Mouse (Mus musculus) heart, embryonic 14.5 days (tissue): ENCODE results near the gene Afap1l2. TPM values are rescaled to one million over a fixed set of nuclear protein-coding genes. Genes with fewer than 3 reads are reported as not detected.

ENCODE experiments used
- ATAC-seq: fragments of 200-750 bp; cut with Nextera tagmentation; 2 replicates; pipeline ENCODE4 v1.8.0; 2017; ENCODE audit warnings: low read depth, moderate TSS enrichment; ENCODE audit not compliant: insufficient number of reproducible peaks, insufficient read depth, low FRiP score
- H3K27ac ChIP-seq, 2 experiments: fragments of 200-500 bp in 1 of 2; fragments of 300-500 bp in 1 of 2; sonication (generic) in 1 of 2; replicated peaks in 1 of 2; 2 replicates each; pipeline ENCODE4 v1.5.1; 2012 to 2014; ENCODE audit warnings: low read depth in 2 of 2, low read length in 2 of 2, control low read depth in 1 of 2, mild to moderate bottlenecking in 1 of 2, mixed read lengths in 1 of 2; ENCODE audit not compliant: control insufficient read depth in 1 of 2, insufficient read depth in 1 of 2
- H3K27me3 ChIP-seq: fragments of 300-500 bp; sonication (generic); 2 replicates; pipeline ENCODE4 v1.6.1; 2014; ENCODE audit warnings: mild to moderate bottlenecking, low read length, control low read depth; ENCODE audit not compliant: control insufficient read depth, insufficient read depth
- H3K36me3 ChIP-seq: fragments of 300-500 bp; sonication (generic); 2 replicates; pipeline ENCODE4 v1.6.1; 2014; ENCODE audit warnings: mild to moderate bottlenecking, control low read depth, low read length, mixed read lengths; ENCODE audit not compliant: control insufficient read depth, insufficient read depth
- H3K4me1 ChIP-seq, 2 experiments: fragments of 200-500 bp in 1 of 2; fragments of 300-500 bp in 1 of 2; sonication (generic) in 1 of 2; 2 replicates each; pipeline ENCODE4 v1.6.1; 2012 to 2014; ENCODE audit warnings: low read length in 2 of 2, control low read depth in 1 of 2, mixed read lengths in 1 of 2; ENCODE audit not compliant: control insufficient read depth in 2 of 2, insufficient read depth in 2 of 2
- H3K4me2 ChIP-seq: fragments of 300-500 bp; sonication (generic); 2 replicates; pipeline ENCODE4 v1.6.1; 2014; ENCODE audit warnings: mild to moderate bottlenecking, low read length
- H3K4me3 ChIP-seq, 2 experiments: fragments of 200-500 bp in 1 of 2; fragments of 300-500 bp in 1 of 2; sonication (generic) in 1 of 2; 2 replicates each; pipeline ENCODE4 v1.5.1; 2012 to 2014; ENCODE audit warnings: low read length in 2 of 2, mild to moderate bottlenecking in 2 of 2, control low read depth in 1 of 2, low read depth in 1 of 2, moderate library complexity in 1 of 2; ENCODE audit not compliant: control insufficient read depth in 1 of 2, insufficient read depth in 1 of 2
- H3K9ac ChIP-seq: fragments of 300-500 bp; sonication (generic); 2 replicates; pipeline ENCODE4 v1.6.1; 2014; ENCODE audit warnings: mild to moderate bottlenecking, low read length
- H3K9me3 ChIP-seq: fragments of 300-500 bp; sonication (generic); 2 replicates; pipeline ENCODE4 v1.6.1; 2016; ENCODE audit warnings: low read length, control low read depth; ENCODE audit not compliant: control insufficient read depth
- WGBS: fragments of 180-500 bp; shearing (Covaris S2); extraction: QIAGEN DNeasy Blood & Tissue Kit; methylation state at CpG from one replicate; pipeline ENCODE4 v1.1.7; 2014; 5-methylcytosine and 5-hydroxymethylcytosine counted together
- polyA plus RNA-seq: library from polyadenylated mRNA; unstranded; fragments of >200 nt; fragmentation: Nextera tagmentation; extraction: Ambion mirVana; gene quantifications from 2 replicates; pipeline ENCODE4 v1.2.1, GENCODE M21; 2014

Afap1l2 gene
- polyA plus RNA-seq, 1 experiment from 2014 or later = 0.84 TPM

DNA sequence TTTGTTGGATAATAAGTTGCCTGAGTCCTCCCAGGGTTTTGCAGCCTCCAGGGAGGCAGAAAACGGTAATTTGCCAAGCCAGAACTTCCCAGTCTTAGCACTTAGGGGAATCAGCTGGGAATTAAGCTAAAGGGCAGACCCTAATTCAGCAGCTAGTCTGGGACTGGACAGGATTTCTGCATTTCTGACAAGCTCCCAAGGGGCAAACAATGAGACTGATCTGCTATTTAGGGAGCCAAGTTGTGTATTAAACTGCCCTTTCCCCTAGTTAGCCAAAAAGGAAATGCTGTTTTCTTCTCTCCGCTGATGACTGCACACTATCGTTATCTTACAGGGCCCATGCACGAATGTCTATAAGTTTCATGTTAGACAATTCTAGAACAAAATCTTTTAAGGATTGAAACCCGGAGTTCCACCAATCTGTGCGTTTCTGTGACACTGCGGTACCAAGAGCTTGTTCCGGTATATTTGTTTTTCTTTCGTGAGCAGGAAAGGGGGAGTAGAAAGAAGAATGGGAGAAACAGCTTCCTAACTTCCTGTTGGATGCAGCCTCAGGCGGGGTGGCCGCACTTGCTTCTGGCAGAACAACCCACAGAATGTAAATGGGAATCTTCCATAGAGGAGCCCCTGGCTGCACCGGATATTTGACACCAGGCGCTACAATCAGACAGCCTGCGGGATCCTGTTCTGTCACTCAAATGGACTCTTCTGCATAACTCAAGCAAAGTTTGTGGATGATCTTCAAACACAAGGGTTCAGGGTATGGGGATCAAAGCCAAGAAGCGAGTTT is 9.2 kb upstream of the Afap1l2 start:
- Histone ChIP-seq H3K27ac (0 out of 4 replicates have a peak overlapping the region, but pooled peaks of 1 of the 2 experiments have one; percentile 1), H3K27me3 (no peaks in the 10 kb centered on the region), H3K4me3 (no peak overlapping the region; a peak in 1 of 4 replicates), H3K4me1 (peaks cover 4 to 6% of the 10 kb centered on the region in 2 experiments; a peak in 3 of 4 replicates), H3K9ac (no peak overlapping the region), H3K9me3 (no peaks in the 10 kb centered on the region), H3K36me3 (no peaks in the 10 kb centered on the region), H3K4me2 (peak overlapping the region; percentile 16; the same call in 1 of the 2 replicates)
- ATAC-seq = no peak
- 49% methylated on average over 15 of the region's 15 CpGs for WGBS

- Histone ChIP-seq H3K9me3 (no peaks in the 10 kb centered on the region), H3K27ac (no peak overlapping the region), H3K4me1 (peaks cover 4 to 6% of the 10 kb centered on the region in 2 experiments; a peak in 3 of 4 replicates), H3K4me3 (no peak overlapping the region), H3K36me3 (no peaks in the 10 kb centered on the region), H3K4me2 (no peak overlapping the region), H3K27me3 (peaks cover 3% of the 10 kb centered on the region; the same call in 1 of the 2 replicates), H3K9ac (no peak overlapping the region)
- WGBS = 79% methylated on average over 3 of the region's 3 CpGs
- no peak for ATAC-seq
Measured at GRCm38 (mm10) chr19:57014808-57015207, 6.8 kb upstream of the Afap1l2 start.

GRCm38 (mm10) chr19:57013271-57013677 is 5.2 kb upstream of the Afap1l2 start:
- peaks cover 4 to 6% of the 10 kb centered on the region in 2 experiments; a peak in 3 of 4 replicates for H3K4me1 ChIP-seq
- 63% methylated on average over 6 of the region's 6 CpGs for WGBS
- no peak overlapping the region for H3K4me2 ChIP-seq
- no peak overlapping the region for H3K4me3 ChIP-seq
- ATAC-seq = no peak
- H3K9ac ChIP-seq = no peak overlapping the region
- H3K27me3 ChIP-seq = peaks cover 14% of the 10 kb centered on the region; the same call in 1 of the 2 replicates
- no peaks in the 10 kb centered on the region for H3K9me3 ChIP-seq
- H3K27ac ChIP-seq = no peak overlapping the region
- H3K36me3 ChIP-seq = no peaks in the 10 kb centered on the region

DNA sequence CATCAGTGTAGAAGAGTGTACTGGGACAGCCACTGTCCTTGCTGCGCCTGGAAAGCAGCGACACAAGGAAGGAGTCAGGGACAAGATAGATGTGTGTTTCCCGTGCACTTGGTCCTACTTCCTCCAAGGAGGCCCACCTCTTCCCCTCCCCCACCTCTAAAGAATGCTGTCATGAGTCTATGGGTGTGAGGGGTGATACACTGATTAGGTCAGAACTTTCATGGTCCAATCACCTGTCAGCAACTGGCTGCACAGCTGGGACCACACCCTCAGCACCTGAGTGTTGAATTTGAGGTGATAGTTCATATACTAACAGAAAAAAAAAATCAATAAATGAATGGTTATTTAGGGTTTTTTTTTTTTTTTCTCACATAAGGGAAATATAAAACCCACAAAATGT is 4.0 kb upstream of the Afap1l2 start:
- ATAC-seq = no peak
- H3K4me2 ChIP-seq = no peak overlapping the region
- H3K27ac ChIP-seq = no peak overlapping the region
- 54% methylated on average over 3 of the region's 3 CpGs for WGBS
- no peaks in the 10 kb centered on the region for H3K9me3 ChIP-seq
- peaks cover 0 to 4% of the 10 kb centered on the region in 2 experiments; a peak in 2 of 4 replicates for H3K4me1 ChIP-seq
- no peak overlapping the region for H3K4me3 ChIP-seq
- H3K36me3 ChIP-seq = no peaks in the 10 kb centered on the region
- no peak overlapping the region for H3K9ac ChIP-seq
- peaks cover 26% of the 10 kb centered on the region for H3K27me3 ChIP-seq

DNA sequence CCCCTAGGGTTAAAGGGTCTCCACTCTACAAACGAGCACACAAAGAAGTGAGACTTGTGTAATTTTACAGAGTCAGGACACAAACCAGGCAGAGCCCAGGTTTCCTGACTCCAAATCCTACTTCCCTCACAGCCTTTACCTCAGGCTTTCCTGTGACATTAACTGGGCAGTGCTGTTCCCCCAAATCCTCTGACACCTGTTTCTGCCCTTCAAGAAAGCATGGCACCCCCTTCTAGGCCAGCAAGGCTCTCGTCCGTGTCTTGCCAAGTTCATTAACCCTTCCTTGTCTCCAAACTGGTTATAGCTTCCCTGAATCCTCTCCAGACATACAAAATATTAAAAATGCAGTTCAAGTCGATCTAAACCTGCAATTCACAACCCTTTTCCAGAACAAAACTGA is 2.0 kb upstream of the Afap1l2 start:
- no peak for ATAC-seq

GRCm38 (mm10) chr19:57009653-57010052 is 1.6 kb upstream of the Afap1l2 start:
- whole genome bisulfite sequencing = 75% methylated on average over 4 of the region's 4 CpGs
- H3K27ac ChIP-seq = no peak overlapping the region
- H3K4me1 ChIP-seq = peaks cover 0 to 4% of the 10 kb centered on the region in 2 experiments; a peak in 2 of 4 replicates
- H3K9me3 ChIP-seq = no peaks in the 10 kb centered on the region
- H3K9ac ChIP-seq = no peak overlapping the region
- peaks cover 33% of the 10 kb centered on the region for H3K27me3 ChIP-seq
- no peak overlapping the region for H3K4me3 ChIP-seq
- ATAC-seq = no peak
- H3K36me3 ChIP-seq = no peaks in the 10 kb centered on the region
- H3K4me2 ChIP-seq = no peak overlapping the region

More for the DNA sequence above, 2.0 kb upstream of the Afap1l2 start:
- Histone ChIP-seq H3K9ac (no peak overlapping the region), H3K27me3 (peaks cover 33% of the 10 kb centered on the region), H3K27ac (no peak overlapping the region), H3K4me2 (no peak overlapping the region), H3K36me3 (no peaks in the 10 kb centered on the region), H3K9me3 (no peaks in the 10 kb centered on the region), H3K4me3 (no peak overlapping the region), H3K4me1 (peaks cover 0 to 4% of the 10 kb centered on the region in 2 experiments; a peak in 2 of 4 replicates)
- WGBS = 58% methylated on average over 4 of the region's 4 CpGs

DNA sequence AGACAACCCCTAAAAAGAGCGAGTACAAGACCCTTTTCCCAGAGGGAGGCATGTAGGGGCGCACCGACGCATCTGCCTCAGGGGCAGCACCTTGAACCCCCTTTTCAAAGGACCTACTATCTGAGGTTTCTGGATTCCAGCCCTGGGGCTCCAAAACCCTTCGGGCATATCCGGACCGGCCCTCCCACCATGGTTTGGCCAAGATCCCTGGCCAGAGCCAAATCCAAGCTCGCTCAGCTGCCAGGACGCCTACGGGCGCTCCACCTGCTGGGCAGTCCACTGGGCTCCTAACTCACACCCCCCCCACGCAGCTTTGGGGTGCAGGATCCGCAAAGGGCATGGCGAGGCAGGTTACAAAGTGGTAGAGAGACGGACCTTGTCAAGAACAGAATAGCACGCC is 737 bp downstream of the Afap1l2 start:
- peaks cover 33% of the 10 kb centered on the region for H3K27me3 ChIP-seq
- WGBS = 70% methylated on average over 16 of the region's 16 CpGs
- H3K27ac ChIP-seq = no peak overlapping the region
- no peaks in the 10 kb centered on the region for H3K36me3 ChIP-seq
- peaks cover 0 to 7% of the 10 kb centered on the region in 2 experiments; a peak in 3 of 4 replicates for H3K4me1 ChIP-seq
- peak overlapping the region; percentile 97 for H3K4me2 ChIP-seq
- no peak for ATAC-seq
- peak overlapping the region; percentile 54 to 55; a peak in 3 of 4 replicates for H3K4me3 ChIP-seq
- H3K9me3 ChIP-seq = no peaks in the 10 kb centered on the region
- H3K9ac ChIP-seq = no peak overlapping the region
